Mouse (Mus musculus) large intestine, adult 2 months (tissue): ENCODE measurements around the gene Tcf12. TPM values are rescaled to one million over a fixed set of nuclear protein-coding genes. Genes with fewer than 3 reads are reported as not detected.

Experiments
- DNase-seq: peaks from one replicate; pipeline ENCODE4 v3.0.0-alpha.2; 2012; ENCODE audit warnings: low read depth, low spot score
- WGBS: fragments of 180-500 bp; shearing (Covaris S2); methylation state at CpG from one replicate; pipeline ENCODE4 v1.1.7; 2018; 5-methylcytosine and 5-hydroxymethylcytosine counted together
- polyA plus RNA-seq: library from polyadenylated mRNA; depleted of rRNA; stranded (reverse); fragments of >200 nt; gene quantifications from 2 replicates; pipeline ENCODE4 v1.2.3, GENCODE M21; 2012

Gene Tcf12
- polyA plus RNA-seq, 1 experiment, result 35.7 TPM

DNA sequence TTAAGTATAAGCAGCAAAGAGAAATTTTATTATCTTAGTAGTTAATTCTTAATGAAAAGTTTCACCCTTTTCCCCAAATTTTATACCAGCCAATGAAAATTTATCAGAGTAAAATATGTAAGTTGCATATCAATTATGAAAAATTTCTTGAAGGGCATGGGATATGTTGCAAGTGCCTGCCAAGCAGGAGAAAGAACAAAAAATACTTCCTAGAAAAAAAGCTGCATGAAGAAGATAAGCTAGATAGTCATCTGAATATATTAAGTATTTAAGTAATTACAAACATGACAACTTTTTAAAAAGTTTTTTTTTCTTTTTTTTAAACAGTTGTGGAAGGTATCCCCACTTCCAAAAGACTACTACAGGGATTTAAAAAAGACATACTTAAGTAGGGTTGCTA lies 179.7 kb downstream of the Tcf12 start:
- no peak for DNase-seq

DNA sequence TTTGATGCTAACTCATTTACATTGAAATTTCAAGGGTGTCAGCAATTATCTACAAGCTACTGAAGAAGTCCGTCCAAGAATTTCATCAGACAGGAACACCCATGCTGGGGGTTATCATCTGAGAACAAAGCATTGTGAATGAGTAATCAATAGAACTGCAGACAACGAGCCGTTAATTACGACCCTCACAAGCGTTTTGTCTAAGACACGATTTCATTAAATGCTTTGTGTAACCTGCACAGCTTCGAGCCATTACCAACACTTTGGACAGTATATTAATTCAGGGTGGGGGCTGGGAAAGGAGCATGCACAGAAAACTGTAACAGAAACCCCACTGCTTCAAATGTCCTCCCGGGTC lies 180.3 kb downstream of the Tcf12 start:
- WGBS, result 92% methylated on average over 8 of the region's 8 CpGs
- DNase-seq, result no peak

DNA sequence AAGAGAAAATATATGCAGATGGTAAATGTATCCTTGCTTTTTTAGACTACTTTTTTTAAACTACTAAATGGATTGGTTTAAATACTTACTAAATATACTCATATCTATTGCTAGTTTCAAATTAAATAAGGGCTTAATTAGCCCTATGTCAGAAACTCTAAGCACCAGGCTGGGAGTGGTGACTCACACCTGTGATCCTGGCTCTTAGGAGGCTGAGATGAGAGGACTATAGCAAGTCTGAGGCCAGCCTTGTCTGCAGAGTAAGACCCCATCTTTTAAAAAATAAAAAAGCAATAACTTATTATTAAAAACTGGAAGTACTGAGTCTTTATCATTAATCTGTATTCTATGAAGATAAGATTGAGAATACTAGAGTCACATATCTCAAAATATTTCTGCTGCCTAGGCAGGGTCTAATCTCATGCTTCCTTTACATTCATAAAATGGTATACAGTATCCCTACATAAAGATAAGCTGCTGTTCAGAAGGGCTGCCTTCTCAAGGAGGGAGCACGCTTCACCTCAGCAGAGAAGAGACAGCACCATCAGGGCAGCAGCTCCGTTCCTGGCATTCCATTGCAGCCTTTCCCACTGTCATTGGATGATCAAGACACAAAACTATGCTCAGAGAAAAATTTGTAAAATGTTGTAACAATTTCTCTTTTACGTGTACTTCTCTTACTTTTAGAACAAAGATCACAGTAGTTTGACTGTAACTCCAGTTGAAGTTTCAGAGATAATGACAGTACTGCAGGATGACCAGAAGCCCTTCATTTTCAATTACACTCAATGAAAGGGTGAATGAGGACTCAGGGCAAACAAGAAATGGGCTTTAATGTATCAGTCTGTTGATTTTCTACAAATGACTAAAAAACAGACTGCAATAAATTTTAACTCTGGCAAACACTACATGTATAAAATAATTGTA lies 181.0 kb downstream of the Tcf12 start:
- WGBS, result 90% methylated on average over 3 of the region's 3 CpGs

DNA sequence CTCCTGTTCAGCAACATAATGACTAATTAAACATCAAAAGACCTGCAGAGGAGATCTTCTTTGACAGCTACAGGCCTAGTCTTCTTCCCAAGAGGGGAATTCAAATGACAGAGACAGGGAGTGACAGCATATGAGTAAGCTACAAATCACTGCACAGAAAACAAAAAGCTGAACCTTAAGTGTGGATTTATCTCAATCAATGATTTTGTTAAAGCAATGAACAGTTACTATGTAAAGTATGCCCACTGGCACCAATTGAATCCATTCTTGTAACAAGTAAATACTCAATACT lies 195.1 kb downstream of the Tcf12 start:
- DNase-seq, result no peak

More for the DNA sequence above, 181.0 kb downstream of the Tcf12 start:
- no peak for DNase-seq

DNA sequence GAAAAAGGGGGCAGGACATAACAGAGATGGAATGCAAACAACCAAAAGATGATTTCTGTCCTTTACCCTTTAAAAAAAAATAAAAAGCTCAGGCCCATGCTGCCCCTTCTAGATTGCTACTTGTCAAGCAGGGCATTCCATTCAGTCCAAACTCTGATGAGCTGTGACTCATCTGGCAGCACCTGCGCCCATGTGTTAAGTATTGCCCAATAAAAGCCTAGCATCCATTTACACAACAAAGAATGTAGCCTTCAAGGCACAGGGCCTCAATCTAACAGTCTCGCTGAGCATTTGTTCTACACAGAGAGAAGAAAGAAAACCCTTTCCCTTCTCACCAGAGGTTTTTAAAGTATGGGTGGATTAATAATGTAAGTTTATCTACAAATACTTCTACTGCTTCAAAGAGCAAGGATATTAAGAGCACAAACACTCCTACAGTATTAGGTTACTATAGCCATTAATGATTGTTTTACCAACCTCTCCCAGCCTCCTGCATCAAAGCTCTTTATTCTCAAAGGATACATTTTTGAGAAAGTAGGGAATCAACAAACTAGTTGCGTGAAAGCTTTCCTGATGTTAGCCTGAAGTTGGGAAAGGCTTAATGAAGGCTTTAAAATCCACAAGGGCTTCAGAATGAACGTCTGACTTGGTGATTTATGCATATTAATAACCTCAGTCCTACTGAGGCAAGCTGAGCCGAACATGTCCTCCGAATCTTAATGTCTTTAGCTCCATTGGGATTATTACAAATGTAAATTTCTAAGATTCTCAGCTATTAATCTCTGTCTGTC lies 195.6 kb downstream of the Tcf12 start:
- DNase-seq, result peak; percentile 48
- 61% methylated on average over 6 of the region's 6 CpGs for WGBS

DNA sequence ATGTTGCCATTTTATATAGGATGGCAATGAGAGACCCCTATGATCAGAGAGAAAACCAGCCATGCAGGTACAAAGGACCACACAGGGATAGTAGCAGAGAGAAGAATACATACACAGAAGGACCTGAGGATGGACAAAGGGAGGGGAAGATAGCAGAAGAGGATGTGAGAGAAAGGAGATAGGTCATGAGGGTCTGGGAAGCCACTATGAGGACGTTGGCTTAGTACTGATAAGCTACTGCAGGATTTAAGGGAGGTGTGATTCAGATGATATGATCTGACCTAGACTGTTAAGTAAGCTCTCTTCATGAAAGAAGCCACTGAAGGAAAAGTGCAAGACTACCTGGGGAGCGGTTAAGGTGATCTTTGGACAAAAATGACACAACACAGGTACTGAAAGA lies 205.1 kb downstream of the Tcf12 start:
- no peak for DNase-seq
- WGBS, result 78% methylated on average over 2 of the region's 2 CpGs

DNA sequence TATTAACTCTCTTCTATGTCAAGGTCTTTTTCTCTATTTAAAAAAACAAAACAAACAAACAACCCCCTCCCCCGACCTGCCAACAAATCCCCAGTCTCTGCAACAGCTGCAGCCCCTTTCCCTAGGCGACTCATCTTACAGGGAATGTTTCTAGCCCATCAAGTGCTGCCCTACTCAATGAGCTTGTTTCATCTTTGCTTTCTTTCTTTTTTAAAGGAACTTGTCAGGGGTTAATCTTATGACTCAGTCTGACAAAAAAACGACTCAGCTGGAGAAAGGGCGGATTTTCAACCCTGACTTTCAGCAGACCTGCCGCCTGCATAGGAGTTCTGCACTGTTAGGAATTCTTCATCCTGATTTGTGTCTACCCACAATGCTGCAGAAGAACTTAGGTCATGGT lies 212.8 kb downstream of the Tcf12 start:
- 65% methylated on average over 5 of the region's 5 CpGs for WGBS
- DNase-seq, result no peak

DNA sequence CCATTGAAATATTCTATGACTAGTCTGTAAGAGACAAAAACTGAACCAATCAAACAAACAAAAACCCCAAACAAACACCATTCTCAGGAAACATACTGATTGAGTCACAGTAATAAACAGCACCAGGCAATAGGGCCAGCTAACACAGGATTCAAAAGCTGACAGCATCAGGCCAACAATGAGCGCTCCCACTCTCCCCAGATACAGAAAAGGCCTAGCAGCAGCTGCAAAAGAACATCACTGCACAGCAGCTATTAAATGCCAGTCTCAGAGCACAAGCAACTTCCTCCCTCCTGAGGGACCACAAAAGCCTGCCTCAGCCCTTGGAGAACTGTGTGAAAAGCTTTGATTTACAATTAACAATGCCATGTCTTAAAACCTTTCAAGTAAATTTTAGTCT lies 214.3 kb downstream of the Tcf12 start:
- 89% methylated on average over 1 of the region's 1 CpGs for WGBS
- no peak for DNase-seq

DNA sequence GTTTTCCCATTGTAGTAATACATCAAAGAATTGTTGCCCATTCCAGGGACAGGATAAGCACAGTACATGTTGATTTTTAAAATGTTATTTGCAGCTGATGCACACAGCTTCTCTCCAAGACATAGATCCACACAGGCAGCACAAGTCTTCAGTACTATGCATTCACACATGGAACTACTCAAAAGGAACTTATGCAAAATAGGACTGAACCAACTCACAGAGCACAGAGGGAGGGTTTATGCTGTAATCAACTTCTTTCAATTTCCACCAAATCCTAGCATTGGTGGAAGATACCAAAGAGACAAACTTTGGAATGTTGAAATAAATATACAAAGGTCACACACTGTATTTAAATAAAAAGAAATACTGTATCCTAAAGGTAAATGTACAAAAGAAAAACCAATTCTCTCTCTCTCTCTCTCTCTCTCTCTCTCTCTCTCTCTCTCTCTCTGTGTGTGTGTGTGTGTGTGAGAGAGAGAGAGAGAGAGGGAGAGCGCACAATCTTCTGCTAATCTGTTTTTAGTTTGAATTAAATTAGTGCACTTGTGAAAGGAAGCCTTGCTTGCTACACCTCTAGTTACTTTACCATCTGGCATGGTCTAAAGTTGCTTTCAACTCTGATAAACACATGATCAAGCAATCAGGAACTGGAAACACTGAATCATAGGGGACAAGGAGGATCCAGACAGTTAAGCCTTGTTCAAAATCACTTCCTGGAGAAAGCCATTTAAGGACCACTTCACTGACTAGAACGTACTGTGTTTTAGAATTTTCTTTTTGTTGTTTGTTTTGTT lies 215.5 kb downstream of the Tcf12 start:
- WGBS, result 32% methylated on average over 2 of the region's 2 CpGs
- peak; percentile 46 for DNase-seq

DNA sequence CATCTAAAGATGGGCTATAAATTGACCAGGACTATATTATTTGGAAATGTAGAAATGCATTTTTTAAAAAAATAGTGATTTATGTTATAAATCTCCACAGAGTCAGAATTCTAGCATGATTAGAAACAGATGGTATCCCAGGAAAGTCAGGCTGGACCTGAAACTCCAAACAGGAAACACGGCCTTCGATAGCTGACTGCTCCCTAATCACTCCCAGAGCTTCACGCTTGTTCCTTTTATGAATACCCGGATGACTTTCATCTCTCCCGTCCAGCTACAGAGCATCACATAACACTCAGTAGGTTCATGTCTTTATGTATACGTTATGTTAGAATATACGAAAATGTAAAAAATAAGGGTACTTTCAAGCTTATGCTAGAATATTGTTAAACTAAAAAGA lies 216.4 kb downstream of the Tcf12 start:
- DNase-seq, result no peak
- WGBS, result 75% methylated on average over 7 of the region's 7 CpGs

DNA sequence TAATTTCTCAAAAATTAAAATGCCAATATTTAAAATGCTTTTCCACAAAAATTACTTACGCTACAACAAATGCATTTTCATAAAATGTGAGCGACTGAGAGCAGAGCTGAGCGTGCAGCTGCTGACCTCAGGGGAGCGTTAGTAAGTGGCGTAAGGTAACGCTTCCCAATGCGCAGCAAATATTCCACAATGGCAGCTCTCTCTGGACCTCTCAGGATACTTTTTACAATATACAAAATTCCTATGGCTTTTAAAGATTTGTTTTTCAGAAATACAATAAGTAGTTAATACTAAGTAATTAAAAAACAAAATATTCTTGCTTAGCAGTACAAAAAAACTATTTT lies 216.8 kb downstream of the Tcf12 start:
- no peak for DNase-seq
- 96% methylated on average over 7 of the region's 7 CpGs for WGBS

DNA sequence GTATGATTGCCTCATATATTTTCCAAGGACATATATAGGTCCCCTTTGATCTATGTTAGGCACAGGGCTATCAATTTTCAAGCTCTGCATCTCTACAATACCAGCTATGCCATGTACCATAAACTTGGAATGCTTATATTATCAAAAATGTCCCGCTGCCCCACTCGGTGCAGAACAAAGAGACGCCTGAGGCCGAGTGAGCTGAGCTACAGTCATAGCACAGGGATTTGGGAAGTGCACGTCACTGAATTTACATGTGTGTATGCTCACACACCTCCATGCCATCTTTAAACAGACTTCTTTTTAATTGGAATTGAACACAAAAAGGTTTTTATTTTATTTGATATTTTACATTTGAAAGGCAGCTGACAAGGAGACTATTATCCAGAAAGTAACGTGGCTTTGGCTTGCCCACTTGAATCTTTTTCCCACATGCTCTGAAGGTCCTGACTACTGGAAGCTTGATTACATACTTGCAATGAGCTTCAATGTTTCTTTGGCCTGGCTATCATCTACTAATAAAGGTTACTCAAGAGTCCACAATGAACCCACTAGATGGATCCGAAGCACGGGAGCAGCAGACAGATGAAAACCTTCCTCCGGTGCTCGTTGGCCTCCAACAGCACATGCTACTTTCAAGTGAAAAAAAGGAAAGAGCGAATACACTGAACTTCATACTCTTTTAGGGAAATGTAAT lies 217.3 kb downstream of the Tcf12 start:
- DNase-seq, result no peak
- 87% methylated on average over 11 of the region's 11 CpGs for WGBS

DNA sequence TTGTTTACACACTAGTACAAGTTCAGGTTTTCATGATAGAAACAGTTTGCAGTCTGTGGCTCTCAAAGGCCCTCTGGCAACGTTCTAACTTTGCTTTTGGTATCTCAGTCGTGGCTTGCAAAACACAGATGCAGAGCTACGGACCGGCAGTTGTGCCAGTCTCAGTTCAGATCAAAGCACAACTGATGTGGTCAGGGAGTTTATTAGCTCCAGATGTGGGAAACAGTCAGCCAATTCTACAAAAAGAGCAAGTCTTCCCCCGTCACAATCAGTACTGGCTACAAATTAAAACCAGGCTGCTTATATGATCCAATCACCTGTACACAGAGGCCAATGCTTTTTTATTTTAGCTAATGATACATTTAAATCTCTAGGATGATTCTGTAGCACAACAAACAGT lies 223.2 kb downstream of the Tcf12 start:
- DNase-seq, result no peak
- 65% methylated on average over 5 of the region's 5 CpGs for WGBS

DNA sequence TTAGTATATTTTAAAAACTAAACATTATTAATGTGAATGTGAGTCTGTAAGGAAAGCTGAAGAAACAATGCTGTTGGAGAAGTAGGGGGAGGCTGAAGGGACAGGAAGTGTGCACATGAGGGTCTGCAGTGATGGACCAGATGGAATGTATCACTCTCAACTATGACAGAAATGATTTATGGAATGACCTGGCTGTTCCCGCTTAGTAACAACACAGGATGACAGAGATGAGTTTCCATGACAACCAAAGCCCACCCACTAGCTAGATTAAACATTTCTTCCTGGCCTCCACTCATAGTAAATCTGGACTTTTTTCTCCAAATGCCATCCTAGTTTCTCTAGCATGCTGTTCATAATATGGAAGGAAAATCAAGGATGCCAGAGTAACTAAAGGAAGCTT lies 231.0 kb downstream of the Tcf12 start:
- WGBS, result 70% methylated on average over 1 of the region's 1 CpGs
- DNase-seq, result no peak

DNA sequence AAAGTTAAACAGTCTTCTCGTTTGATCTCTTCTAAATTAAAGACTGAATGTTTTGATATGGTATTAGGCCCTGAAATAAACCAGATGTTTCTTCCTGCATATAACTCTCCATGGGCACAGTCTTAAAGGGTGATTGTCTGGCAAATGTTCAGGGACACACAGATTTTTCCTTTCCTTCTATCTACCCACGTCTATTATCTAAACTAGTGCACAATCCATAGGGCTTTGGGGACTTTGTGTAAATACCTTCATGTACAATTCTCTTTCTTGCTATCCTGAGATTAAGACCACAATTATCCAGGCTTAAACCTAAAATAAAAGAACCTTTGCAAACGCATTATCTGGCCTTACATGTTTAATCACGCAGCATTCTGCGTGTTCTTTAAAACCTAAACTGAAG lies 231.7 kb downstream of the Tcf12 start:
- 58% methylated on average over 5 of the region's 5 CpGs for WGBS
- DNase-seq, result no peak

DNA sequence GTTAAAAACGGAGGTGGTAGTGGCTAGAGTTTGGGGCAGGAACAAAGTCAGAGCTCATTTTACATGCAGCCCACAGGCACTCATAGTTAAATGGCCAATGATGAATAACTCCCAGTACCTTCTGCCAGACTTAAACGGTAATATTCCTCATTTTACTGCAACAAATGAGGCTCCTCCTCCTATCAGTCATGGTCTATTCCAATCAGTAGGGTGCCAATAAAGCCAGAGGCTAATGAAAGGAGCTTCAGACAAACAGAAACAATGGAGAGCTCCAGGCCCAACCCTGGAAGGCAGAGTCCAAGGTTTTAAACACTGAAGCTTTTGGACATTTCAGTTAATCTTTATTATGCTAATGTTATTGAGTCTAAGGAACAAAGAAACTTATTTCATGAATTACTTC lies 232.3 kb downstream of the Tcf12 start:
- 38% methylated on average over 2 of the region's 2 CpGs for WGBS
- DNase-seq, result no peak

DNA sequence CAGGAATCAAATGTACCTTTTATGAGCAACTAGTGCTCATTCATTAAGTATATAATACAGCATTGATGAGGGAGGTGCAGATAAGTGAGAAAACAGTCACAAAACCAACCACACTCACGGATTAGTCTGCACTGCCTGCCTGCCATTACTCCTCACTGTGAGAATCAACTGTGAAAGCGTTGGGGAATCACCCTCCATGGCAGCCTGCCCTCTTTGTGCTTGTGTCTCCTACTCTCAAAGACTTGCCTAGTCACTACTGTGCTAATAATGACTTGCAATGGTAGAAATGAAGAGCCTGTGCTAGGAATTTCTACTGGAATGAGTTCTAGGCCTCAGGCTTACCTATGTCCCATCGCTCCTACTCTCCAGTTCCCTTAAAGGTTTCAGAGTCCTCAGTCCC lies 233.8 kb downstream of the Tcf12 start:
- no peak for DNase-seq
- WGBS, result 90% methylated on average over 3 of the region's 3 CpGs

DNA sequence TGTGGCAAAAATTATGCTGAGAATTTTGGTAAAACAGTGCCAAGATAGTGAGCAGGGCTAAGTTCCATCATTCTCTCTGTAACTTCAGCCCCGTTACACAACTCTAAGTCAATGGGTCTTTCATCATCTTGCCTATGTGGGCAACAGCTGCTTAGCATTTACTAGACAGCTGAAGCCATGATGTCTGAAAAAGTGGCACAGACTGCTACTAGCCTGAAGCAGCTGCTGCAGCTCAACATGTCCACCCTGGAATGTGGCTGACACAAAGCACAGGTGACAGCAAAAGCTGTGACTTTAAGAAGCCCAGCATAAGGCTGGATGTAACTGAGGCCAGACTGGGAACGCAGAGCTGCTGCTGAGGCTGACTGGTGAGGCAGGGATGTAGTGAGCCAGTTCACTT lies 236.9 kb downstream of the Tcf12 start:
- no peak for DNase-seq
- 90% methylated on average over 2 of the region's 2 CpGs for WGBS

DNA sequence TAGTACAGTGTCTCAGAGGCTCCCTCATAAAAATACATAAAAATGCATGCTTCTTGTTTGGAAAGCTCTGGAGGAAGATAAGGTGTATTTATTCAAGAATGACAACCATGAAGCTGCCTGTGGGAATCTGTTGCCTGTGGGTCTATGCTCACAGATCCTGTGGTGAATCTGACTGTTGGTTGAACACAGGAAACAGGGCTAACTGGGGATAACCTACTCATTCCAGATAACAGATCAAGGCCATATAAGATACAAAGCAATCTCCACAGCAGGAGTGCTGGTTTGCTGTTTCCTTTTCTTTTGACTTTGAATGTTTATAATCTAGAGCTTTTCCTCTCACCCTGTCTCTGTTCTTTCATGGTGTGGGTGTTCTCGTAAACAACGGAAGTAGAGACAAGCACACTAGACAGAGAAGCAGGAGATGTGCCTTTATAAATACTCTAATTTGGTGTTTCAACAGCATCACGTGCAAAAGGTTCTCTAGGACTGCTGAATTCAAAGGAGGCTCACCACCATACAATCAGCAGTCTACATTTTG lies 237.6 kb downstream of the Tcf12 start:
- DNase-seq, result no peak
- 73% methylated on average over 3 of the region's 3 CpGs for WGBS

DNA sequence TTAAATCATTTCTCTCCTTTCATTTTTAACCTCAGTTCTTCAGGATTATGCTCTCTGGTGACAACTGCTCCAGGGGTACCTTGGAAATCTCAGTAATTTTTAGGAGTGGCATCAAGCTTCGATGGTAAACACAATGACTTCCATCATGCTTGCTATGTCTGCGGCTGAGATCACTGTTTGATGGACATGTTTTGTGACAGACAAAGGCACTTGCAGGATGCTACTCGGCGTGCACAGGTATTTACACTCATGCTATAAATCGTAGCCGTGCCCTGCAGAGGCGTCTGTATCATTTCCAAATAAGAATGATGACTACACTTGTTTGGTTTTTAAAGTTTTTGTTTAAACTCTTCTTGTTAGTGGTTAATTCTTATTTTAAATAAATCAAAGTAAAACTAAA lies 248.3 kb downstream of the Tcf12 start:
- WGBS, result 66% methylated on average over 7 of the region's 7 CpGs

More for the DNA sequence above, 248.3 kb downstream of the Tcf12 start:
- DNase-seq, result no peak
